Mouse (Mus musculus) forelimb bud, embryonic 11.5 days (tissue): ENCODE data around the gene Epb41l3.

ENCODE experiments used
- DNase-seq: peaks from one replicate; pipeline ENCODE4 v3.0.0-alpha.2; 2012; ENCODE audit warnings: low read depth, low spot score

Gene Epb41l3

GRCm38 (mm10) chr17:69237172-69237571 is 161.7 kb downstream of the Epb41l3 start:
- DNase-seq = no peak

- no peak for DNase-seq
These were observed 163.4 kb downstream of the Epb41l3 start for GRCm38 (mm10) chr17:69238810-69239373.

GRCm38 (mm10) chr17:69239423-69239822 is 163.9 kb downstream of the Epb41l3 start:
- no peak for DNase-seq

GRCm38 (mm10) chr17:69255834-69256233 is 180.4 kb downstream of the Epb41l3 start:
- DNase-seq = no peak

- peak; percentile 14 for DNase-seq
These were observed 181.0 kb downstream of the Epb41l3 start for GRCm38 (mm10) chr17:69256441-69256840.

- DNase-seq = no peak
These were observed 188.5 kb downstream of the Epb41l3 start for GRCm38 (mm10) chr17:69263810-69264565.

GRCm38 (mm10) chr17:69265171-69265570 is 189.7 kb downstream of the Epb41l3 start:
- DNase-seq = no peak

- no peak for DNase-seq
These were observed 190.4 kb downstream of the Epb41l3 start for GRCm38 (mm10) chr17:69265759-69266463.

GRCm38 (mm10) chr17:69266936-69267335 is 191.5 kb downstream of the Epb41l3 start:
- no peak for DNase-seq

GRCm38 (mm10) chr17:69267526-69267925 is 192.0 kb downstream of the Epb41l3 start:
- no peak for DNase-seq

- DNase-seq = no peak
These were observed 201.9 kb downstream of the Epb41l3 start for GRCm38 (mm10) chr17:69277362-69277761.

- DNase-seq = no peak
These were observed 209.0 kb downstream of the Epb41l3 start for GRCm38 (mm10) chr17:69284511-69284910.

GRCm38 (mm10) chr17:69288130-69288529 is 212.6 kb downstream of the Epb41l3 start:
- no peak for DNase-seq

GRCm38 (mm10) chr17:69290272-69290671 is 214.8 kb downstream of the Epb41l3 start:
- DNase-seq = no peak

- no peak for DNase-seq
These were observed 226.1 kb downstream of the Epb41l3 start for GRCm38 (mm10) chr17:69301552-69301951.

- DNase-seq = no peak
These were observed 228.2 kb downstream of the Epb41l3 start for GRCm38 (mm10) chr17:69303579-69304274.

GRCm38 (mm10) chr17:69307636-69308035 is 232.2 kb downstream of the Epb41l3 start:
- DNase-seq = no peak

- DNase-seq = no peak
These were observed 234.4 kb downstream of the Epb41l3 start for GRCm38 (mm10) chr17:69309872-69310271.

- DNase-seq = no peak
These were observed 245.0 kb downstream of the Epb41l3 start for GRCm38 (mm10) chr17:69320496-69320895.

- no peak for DNase-seq
These were observed 247.2 kb downstream of the Epb41l3 start for GRCm38 (mm10) chr17:69322721-69323120.
